Mouse (Mus musculus): Measurements from ENCODE around the gene Med1. TPM values are rescaled to one million over a fixed set of nuclear protein-coding genes. Genes with fewer than 3 reads are reported as not detected.

Gene Med1
- 37.7 TPM for polyA plus RNA-seq (2014; fragmentation: Illumina TruSeq; extraction: RNeasy Lipid Tissue Mini Kit (QIAGEN cat#74804); ENCODE audit: low replicate concordance)

GRCm38 (mm10) chr11:98192901-98193805 is at the start of gene Med1:
Med1 (minus strand) TSS chr11:98193293.

GRCm38 (mm10) chr11:98202641-98203350 is 9.7 kb upstream of the Med1 start, which contains the start of gene Cdk12:
Cdk12 (plus strand) TSS chr11:98203059.

GRCm38 (mm10) chr11:98149786-98150624 is 43.1 kb downstream of the Med1 start, which contains the start of gene Fbxl20:
Fbxl20 (minus strand) TSS chr11:98150403.

Other genes starting within 250 kb of the Med1 start
- not detected for gene Plxdc1, start 206.8 kb downstream of the Med1 start, polyA plus RNA-seq (2014; fragmentation: Illumina TruSeq; extraction: RNeasy Lipid Tissue Mini Kit (QIAGEN cat#74804); ENCODE audit: low replicate concordance)
- not detected for gene Arl5c, start 197.1 kb downstream of the Med1 start, polyA plus RNA-seq (2014; fragmentation: Illumina TruSeq; extraction: RNeasy Lipid Tissue Mini Kit (QIAGEN cat#74804); ENCODE audit: low replicate concordance)
- gene Cacnb1, start 170.3 kb downstream of the Med1 start, polyA plus RNA-seq (2014; fragmentation: Illumina TruSeq; extraction: RNeasy Lipid Tissue Mini Kit (QIAGEN cat#74804); ENCODE audit: low replicate concordance): not detected
- gene Rpl19, start 166.6 kb downstream of the Med1 start, polyA plus RNA-seq (2014; fragmentation: Illumina TruSeq; extraction: RNeasy Lipid Tissue Mini Kit (QIAGEN cat#74804); ENCODE audit: low replicate concordance): 34.7 TPM
- gene Stac2, start 139.8 kb downstream of the Med1 start, polyA plus RNA-seq (2014; fragmentation: Illumina TruSeq; extraction: RNeasy Lipid Tissue Mini Kit (QIAGEN cat#74804); ENCODE audit: low replicate concordance): not detected
- gene Fbxl20, start 42.9 kb downstream of the Med1 start, polyA plus RNA-seq (2014; fragmentation: Illumina TruSeq; extraction: RNeasy Lipid Tissue Mini Kit (QIAGEN cat#74804); ENCODE audit: low replicate concordance): 13.2 TPM
- 28.2 TPM for gene Cdk12, start 9.8 kb upstream of the Med1 start, polyA plus RNA-seq (2014; fragmentation: Illumina TruSeq; extraction: RNeasy Lipid Tissue Mini Kit (QIAGEN cat#74804); ENCODE audit: low replicate concordance)
- not detected for gene Neurod2, start 136.4 kb upstream of the Med1 start, polyA plus RNA-seq (2014; fragmentation: Illumina TruSeq; extraction: RNeasy Lipid Tissue Mini Kit (QIAGEN cat#74804); ENCODE audit: low replicate concordance)
- gene Ppp1r1b, start 155.1 kb upstream of the Med1 start, polyA plus RNA-seq (2014; fragmentation: Illumina TruSeq; extraction: RNeasy Lipid Tissue Mini Kit (QIAGEN cat#74804); ENCODE audit: low replicate concordance): 5.9 TPM
- 1.0 TPM for gene Stard3, start 165.1 kb upstream of the Med1 start, polyA plus RNA-seq (2014; fragmentation: Illumina TruSeq; extraction: RNeasy Lipid Tissue Mini Kit (QIAGEN cat#74804); ENCODE audit: low replicate concordance)
- gene Tcap, start 190.5 kb upstream of the Med1 start, polyA plus RNA-seq (2014; fragmentation: Illumina TruSeq; extraction: RNeasy Lipid Tissue Mini Kit (QIAGEN cat#74804); ENCODE audit: low replicate concordance): not detected
- not detected for gene Pnmt, start 193.2 kb upstream of the Med1 start, polyA plus RNA-seq (2014; fragmentation: Illumina TruSeq; extraction: RNeasy Lipid Tissue Mini Kit (QIAGEN cat#74804); ENCODE audit: low replicate concordance)
- not detected for gene Pgap3, start 207.2 kb upstream of the Med1 start, polyA plus RNA-seq (2014; fragmentation: Illumina TruSeq; extraction: RNeasy Lipid Tissue Mini Kit (QIAGEN cat#74804); ENCODE audit: low replicate concordance)
- 2.1 TPM for gene Erbb2, start 219.2 kb upstream of the Med1 start, polyA plus RNA-seq (2014; fragmentation: Illumina TruSeq; extraction: RNeasy Lipid Tissue Mini Kit (QIAGEN cat#74804); ENCODE audit: low replicate concordance)
- 31.8 TPM for gene Mien1, start 245.7 kb upstream of the Med1 start, polyA plus RNA-seq (2014; fragmentation: Illumina TruSeq; extraction: RNeasy Lipid Tissue Mini Kit (QIAGEN cat#74804); ENCODE audit: low replicate concordance)